Mouse (Mus musculus): ENCODE results near the gene Rfx3.

DNA sequence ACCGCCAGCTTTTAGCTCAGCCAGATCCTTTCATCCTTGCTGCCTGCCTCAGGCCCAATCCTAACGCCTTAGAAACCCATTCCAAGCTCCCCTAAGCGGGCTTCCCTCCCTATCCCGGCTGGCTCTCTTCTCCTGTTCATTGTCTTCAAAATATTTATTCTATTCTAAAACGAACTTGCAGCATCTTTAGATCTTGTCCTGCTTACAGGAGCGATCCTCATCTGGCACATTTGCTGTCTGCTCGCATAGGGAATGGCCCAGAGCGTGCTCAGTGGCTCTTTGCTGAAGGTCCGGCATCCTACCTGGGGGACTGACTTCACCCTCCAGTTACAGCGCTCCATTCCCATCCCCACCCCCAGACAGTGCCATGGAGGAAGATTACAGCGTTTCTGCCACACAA lies 292.0 kb downstream of the Rfx3 start:
- TF ChIP-seq CTCF (IDR thresholded peaks at IDR 0.05; ENCODE audit: extremely low read depth, insufficient read depth, insufficient read length, insufficient replicate concordance) (no peak), POLR2A (IDR thresholded peaks at IDR 0.05; ENCODE audit: low read depth, low read length) (no peak)

Measured in spleen, adult 2 months (tissue).